Mouse (Mus musculus): Measurements from ENCODE around the gene Tbcel. TPM values are rescaled to one million over a fixed set of nuclear protein-coding genes. Genes with fewer than 3 reads are reported as not detected.

Gene Tbcel
- polyA plus RNA-seq, 1 experiment, result 18.6 TPM

GRCm38 (mm10) chr9:42513159-42513558 lies 5.5 kb upstream of the Tbcel start:
- DNase-seq (ENCODE audit: low read depth), result peak; percentile 85
- TF ChIP-seq POLR2A (IDR thresholded peaks at IDR 0.05; ENCODE audit: borderline replicate concordance, extremely low read depth, insufficient read depth, insufficient read length, poor library complexity, severe bottlenecking), result no peak
- no peak for TF ChIP-seq CTCF (IDR thresholded peaks at IDR 0.05; ENCODE audit: borderline replicate concordance, extremely low read depth, insufficient read depth, insufficient read length)

- TF ChIP-seq POLR2A (IDR thresholded peaks at IDR 0.05; ENCODE audit: borderline replicate concordance, extremely low read depth, insufficient read depth, insufficient read length, poor library complexity, severe bottlenecking) (no peak), CTCF (IDR thresholded peaks at IDR 0.05; ENCODE audit: borderline replicate concordance, extremely low read depth, insufficient read depth, insufficient read length) (no peak)
- no peak for DNase-seq (ENCODE audit: low read depth)
Measured at GRCm38 (mm10) chr9:42512312-42512711, 4.7 kb upstream of the Tbcel start.

DNA sequence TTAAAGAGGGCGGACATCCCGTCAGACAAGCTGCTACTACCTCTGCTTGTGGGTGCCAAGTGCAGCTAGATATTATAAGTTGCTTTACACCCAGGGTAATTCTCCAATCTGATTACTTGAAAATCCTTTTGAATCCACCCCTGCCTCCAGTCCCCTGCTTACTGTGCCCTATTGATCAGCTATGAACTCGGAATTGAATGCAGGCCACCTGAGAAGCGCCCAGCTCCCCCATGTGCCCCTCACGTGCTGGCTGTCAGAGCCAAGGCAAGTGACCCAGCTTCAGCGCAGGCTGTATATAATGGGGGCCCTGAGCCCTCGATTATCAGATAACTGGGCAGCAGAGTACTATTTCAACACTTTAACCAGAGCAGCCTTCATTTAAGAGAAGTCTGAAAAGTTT lies 626 bp upstream of the Tbcel start:
- DNase-seq (ENCODE audit: low read depth), result no peak
- TF ChIP-seq POLR2A (IDR thresholded peaks at IDR 0.05; ENCODE audit: borderline replicate concordance, extremely low read depth, insufficient read depth, insufficient read length, poor library complexity, severe bottlenecking) (no peak), CTCF (IDR thresholded peaks at IDR 0.05; ENCODE audit: borderline replicate concordance, extremely low read depth, insufficient read depth, insufficient read length) (no peak)

GRCm38 (mm10) chr9:42507022-42507421 lies 587 bp downstream of the Tbcel start:
- DNase-seq (ENCODE audit: low read depth), result no peak
- no peak for TF ChIP-seq POLR2A (IDR thresholded peaks at IDR 0.05; ENCODE audit: borderline replicate concordance, extremely low read depth, insufficient read depth, insufficient read length, poor library complexity, severe bottlenecking)

DNA sequence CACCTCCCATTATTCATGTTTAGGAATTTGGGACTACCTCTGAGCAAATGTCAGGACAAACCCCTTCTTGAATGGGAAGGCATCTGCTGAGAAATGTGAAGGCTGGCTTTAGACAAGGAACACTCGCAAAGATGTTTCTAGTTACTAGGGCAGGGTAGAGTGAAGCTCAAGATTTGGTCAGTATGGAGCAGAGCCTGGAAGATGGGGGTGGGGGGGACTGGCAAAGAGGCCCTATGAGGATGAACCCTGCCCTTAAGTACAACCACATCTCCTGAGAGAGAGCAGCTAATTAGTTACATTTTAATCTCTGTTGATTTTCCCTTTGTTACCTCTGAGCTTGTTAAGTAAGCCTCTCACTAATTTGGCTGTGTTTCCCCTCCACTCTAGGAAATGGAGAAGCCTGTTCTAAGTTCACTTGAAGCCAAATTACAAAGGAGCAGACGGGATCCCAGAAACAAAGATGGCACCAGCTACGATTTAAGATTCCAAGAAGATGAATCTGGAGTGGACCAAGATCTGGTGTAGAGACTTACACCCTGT lies 2.6 kb downstream of the Tbcel start:
- DNase-seq (ENCODE audit: low read depth), result peak; percentile 65
- no peak for TF ChIP-seq CTCF (IDR thresholded peaks at IDR 0.05; ENCODE audit: borderline replicate concordance, extremely low read depth, insufficient read depth, insufficient read length)
- TF ChIP-seq POLR2A (IDR thresholded peaks at IDR 0.05; ENCODE audit: borderline replicate concordance, extremely low read depth, insufficient read depth, insufficient read length, poor library complexity, severe bottlenecking), result no peak

DNA sequence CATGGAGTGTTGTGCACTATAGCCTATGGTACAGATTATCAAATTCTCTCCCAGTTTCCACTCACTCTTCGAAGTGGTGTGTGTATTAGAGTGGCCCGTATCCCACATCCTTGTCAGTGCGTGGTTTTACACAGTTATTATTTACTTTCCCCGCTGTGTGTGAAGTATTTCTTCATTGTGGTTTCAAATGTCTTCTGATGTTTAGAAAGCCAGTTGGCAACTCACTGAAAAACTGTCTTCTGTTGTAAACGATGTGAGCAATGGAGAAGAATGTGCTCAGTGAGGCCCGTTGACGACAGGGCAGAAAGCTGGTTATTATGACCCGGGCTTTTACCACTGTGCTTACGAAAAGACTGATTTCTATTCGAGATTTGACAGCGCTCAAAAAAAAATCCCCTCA lies 3.0 kb downstream of the Tbcel start:
- TF ChIP-seq CTCF (IDR thresholded peaks at IDR 0.05; ENCODE audit: borderline replicate concordance, extremely low read depth, insufficient read depth, insufficient read length) (no peak), POLR2A (IDR thresholded peaks at IDR 0.05; ENCODE audit: borderline replicate concordance, extremely low read depth, insufficient read depth, insufficient read length, poor library complexity, severe bottlenecking) (no peak)
- no peak for DNase-seq (ENCODE audit: low read depth)

- DNase-seq (ENCODE audit: low read depth), result no peak
- TF ChIP-seq CTCF (IDR thresholded peaks at IDR 0.05; ENCODE audit: borderline replicate concordance, extremely low read depth, insufficient read depth, insufficient read length) (no peak), POLR2A (IDR thresholded peaks at IDR 0.05; ENCODE audit: borderline replicate concordance, extremely low read depth, insufficient read depth, insufficient read length, poor library complexity, severe bottlenecking) (no peak)
Measured at GRCm38 (mm10) chr9:42503709-42504108, 3.9 kb downstream of the Tbcel start.

GRCm38 (mm10) chr9:42496296-42496695 lies 11.3 kb downstream of the Tbcel start:
- no peak for DNase-seq (ENCODE audit: low read depth)

GRCm38 (mm10) chr9:42491780-42492179 lies 15.8 kb downstream of the Tbcel start:
- peak; percentile 79 for DNase-seq (ENCODE audit: low read depth)
- TF ChIP-seq POLR2A (IDR thresholded peaks at IDR 0.05; ENCODE audit: borderline replicate concordance, extremely low read depth, insufficient read depth, insufficient read length, poor library complexity, severe bottlenecking) (no peak), CTCF (IDR thresholded peaks at IDR 0.05; ENCODE audit: borderline replicate concordance, extremely low read depth, insufficient read depth, insufficient read length) (no peak)

More at GRCm38 (mm10) chr9:42496296-42496695, 11.3 kb downstream of the Tbcel start:
- TF ChIP-seq POLR2A (IDR thresholded peaks at IDR 0.05; ENCODE audit: borderline replicate concordance, extremely low read depth, insufficient read depth, insufficient read length, poor library complexity, severe bottlenecking), result no peak
- no peak for TF ChIP-seq CTCF (IDR thresholded peaks at IDR 0.05; ENCODE audit: borderline replicate concordance, extremely low read depth, insufficient read depth, insufficient read length)

GRCm38 (mm10) chr9:42490589-42491382 lies 16.8 kb downstream of the Tbcel start:
- peak; percentile 51 for DNase-seq (ENCODE audit: low read depth)
- TF ChIP-seq POLR2A (IDR thresholded peaks at IDR 0.05; ENCODE audit: borderline replicate concordance, extremely low read depth, insufficient read depth, insufficient read length, poor library complexity, severe bottlenecking), result no peak
- TF ChIP-seq CTCF (IDR thresholded peaks at IDR 0.05; ENCODE audit: borderline replicate concordance, extremely low read depth, insufficient read depth, insufficient read length), result no peak

GRCm38 (mm10) chr9:42488071-42488470 lies 19.5 kb downstream of the Tbcel start:
- TF ChIP-seq POLR2A (IDR thresholded peaks at IDR 0.05; ENCODE audit: borderline replicate concordance, extremely low read depth, insufficient read depth, insufficient read length, poor library complexity, severe bottlenecking) (no peak), CTCF (IDR thresholded peaks at IDR 0.05; ENCODE audit: borderline replicate concordance, extremely low read depth, insufficient read depth, insufficient read length) (no peak)
- no peak for DNase-seq (ENCODE audit: low read depth)

DNA sequence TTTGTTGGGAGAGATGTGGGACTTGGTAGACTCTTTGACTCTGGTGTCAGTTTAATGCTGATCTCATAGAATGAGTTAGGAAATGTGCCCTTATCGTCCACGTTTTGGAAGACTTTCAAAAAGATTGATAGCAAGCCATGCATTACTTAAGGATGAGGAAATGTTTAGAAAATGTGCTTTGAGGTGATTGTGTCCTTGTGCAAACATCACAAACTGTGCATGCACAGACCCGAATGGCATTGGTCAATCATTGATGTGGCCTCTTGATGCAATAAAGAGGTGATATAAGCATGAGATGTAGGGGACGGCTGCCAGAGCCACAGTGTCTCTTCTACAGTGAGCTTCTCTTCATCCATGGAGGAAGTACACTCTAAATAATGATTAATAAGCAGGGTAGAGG lies 20.7 kb downstream of the Tbcel start:
- TF ChIP-seq CTCF (IDR thresholded peaks at IDR 0.05; ENCODE audit: borderline replicate concordance, extremely low read depth, insufficient read depth, insufficient read length) (no peak), POLR2A (IDR thresholded peaks at IDR 0.05; ENCODE audit: borderline replicate concordance, extremely low read depth, insufficient read depth, insufficient read length, poor library complexity, severe bottlenecking) (no peak)
- DNase-seq (ENCODE audit: low read depth), result no peak

All from brain, embryonic 14.5 days (tissue).